Mouse (Mus musculus) kidney, adult 18-20 months (tissue): Measurements from ENCODE around the gene Tmem74b.
A peak's percentile ranks its signal among the peaks of the same experiment; 100 is the strongest.

Source experiments
- DNase-seq: peaks from one replicate; pipeline ENCODE4 v3.0.0; 2021

The Tmem74b gene

GRCm38 (mm10) chr2:151701231-151702145, at the start of gene Tmem74b:
Gene Tmem74b, plus strand, starts transcription at chr2:151702008.
- DNase-seq = peak; percentile 7

DNA sequence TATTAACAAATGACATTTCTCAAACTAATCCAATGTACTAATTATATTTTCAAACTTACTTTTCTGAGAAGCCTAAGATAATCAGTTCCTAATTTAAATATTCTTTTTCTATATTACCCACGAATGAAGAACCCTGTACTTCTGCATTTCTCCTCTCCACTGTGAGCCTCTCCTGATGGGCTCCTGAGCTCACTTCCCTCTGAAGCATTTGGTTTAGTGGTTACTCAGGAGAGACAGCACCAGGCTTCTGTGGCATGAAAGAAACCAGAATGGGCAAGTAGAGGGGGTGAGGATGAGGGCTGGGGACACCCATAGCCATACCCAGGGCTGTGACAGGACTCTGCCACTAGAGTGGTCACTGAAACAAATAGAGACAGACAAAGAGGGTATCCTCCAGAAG, 49.8 kb upstream of the Tmem74b start:
- DNase-seq = no peak

GRCm38 (mm10) chr2:151668433-151668832, 33.4 kb upstream of the Tmem74b start, which contains the start of gene Rad21l:
Gene Rad21l, minus strand, starts transcription at chr2:151668533.
- DNase-seq = no peak

DNA sequence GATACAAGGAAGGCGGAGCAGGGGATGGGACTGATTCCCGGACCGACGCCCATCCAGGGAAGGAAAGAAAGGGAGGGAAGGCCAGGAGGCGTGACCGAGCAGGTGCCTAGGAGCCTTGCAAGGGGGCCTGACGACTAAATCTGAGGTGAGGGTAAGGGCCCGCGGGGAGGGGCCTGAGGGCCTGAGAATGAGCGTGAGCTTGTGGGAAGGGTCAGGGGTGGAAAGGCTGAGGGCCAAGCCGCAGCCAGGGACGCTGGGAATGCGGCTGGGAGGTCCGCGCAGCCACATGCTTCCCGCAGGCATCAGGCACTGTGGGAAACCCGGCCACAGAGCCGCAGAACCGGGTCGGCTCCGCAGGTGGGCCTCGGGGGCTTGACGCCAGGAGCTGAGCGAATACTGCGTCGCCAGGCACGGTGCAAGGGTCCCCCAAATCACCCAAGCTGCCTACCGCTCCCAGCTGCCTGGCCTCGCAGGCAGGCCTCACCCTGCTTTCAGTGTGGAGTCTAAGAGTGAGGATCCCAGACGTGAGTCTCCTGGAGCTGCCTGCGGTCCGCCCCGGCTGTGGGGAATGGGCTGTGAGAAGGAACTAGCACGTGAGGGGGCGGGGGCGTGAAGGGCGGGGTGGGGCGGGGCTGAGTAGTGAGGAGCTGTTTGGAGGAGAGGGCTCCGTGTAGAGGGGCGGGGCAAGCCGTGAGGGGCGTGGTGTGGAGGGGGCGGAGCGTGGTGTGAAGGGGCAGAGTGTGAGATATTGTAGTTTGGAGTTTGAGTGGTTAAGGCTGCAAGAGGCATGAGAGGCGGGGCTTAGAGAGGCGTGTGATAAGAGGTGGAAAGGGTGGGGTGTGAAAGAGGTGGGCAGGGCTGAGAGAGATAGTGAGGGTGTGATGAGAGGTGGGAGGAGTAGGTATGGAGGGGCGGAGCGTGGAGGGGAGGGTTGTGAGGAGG, 31.5 kb upstream of the Tmem74b start:
- no peak for DNase-seq

GRCm38 (mm10) chr2:151670968-151671329, 30.9 kb upstream of the Tmem74b start:
- no peak for DNase-seq

DNA sequence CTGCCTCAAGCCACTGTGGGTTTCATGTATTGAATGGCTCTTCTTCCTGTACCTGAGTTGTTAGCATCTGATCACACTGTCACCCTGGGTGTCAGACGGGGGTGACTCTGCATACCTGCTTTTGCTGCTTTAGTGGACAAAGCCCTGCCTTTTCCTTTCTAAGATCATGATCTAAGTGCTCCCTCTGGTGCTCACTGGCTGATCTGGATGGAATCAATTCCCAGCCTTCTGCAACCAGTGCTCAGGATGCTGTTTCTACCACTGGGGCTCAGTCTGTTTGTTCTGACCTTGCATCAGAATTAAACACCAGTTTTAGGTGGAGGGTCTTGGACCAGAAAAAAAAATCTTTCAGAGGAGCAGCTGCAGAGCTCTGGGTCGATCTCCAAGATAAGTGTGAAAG, 25.6 kb upstream of the Tmem74b start:
- DNase-seq = no peak

- no peak for DNase-seq
Observed at GRCm38 (mm10) chr2:151682357-151682756, 19.5 kb upstream of the Tmem74b start.

DNA sequence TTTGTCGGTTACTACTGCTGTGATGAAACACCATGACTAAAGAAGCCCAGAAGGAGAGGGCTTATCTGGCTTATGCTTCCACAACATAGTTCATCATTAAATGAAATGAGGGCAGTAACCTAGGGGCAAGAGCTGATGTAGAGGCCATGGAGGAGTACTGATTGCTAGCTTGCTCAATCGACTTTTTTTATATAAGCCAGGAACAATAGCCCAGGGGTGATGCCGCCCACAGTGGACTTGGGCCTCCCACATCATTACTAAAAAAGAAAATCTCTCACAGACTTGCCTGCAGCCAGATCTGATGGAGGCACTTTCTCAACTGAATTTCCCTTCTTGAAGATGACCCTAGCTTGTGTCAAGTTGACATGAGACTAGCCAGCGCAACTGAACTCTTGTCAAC, 18.8 kb upstream of the Tmem74b start:
- DNase-seq = no peak

DNA sequence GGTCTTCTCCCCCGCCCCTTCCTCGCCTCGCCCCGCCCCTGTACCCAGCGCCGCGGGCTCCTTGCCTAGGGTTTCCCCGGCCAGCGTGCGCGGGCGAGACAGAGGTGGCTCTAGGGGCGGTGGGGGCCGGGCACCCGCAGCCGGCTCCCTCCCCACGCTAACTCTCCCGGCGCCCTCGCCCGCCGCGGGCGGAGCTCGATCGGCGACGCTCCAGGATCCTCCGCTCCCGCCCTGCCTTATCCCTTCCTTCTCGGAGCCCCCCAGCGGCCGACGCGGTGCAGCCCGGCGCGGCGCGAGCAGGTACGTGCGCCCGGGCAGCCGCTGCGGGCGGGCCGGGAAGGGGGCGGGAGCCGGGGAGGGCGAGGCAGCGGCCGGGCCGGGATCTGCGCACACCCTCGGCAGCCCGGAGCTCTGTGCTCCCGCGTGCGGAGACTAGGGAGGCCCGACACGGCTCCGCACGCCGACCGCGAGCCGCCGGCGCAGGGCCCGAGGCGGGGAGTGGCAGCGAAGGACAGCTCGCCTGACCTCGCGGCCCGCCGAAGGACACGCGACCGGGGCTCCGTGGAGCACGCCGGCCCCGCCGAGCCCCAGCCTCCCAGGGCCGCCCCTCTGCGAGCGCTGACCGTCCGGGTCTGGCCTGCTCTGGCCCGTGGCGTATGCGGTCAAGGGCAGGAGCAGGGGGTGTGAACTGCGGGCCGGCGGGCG, 490 bp downstream of the Tmem74b start:
- DNase-seq = peak; percentile 43

- DNase-seq = no peak
Observed at GRCm38 (mm10) chr2:151702851-151703190, 1.0 kb downstream of the Tmem74b start.

DNA sequence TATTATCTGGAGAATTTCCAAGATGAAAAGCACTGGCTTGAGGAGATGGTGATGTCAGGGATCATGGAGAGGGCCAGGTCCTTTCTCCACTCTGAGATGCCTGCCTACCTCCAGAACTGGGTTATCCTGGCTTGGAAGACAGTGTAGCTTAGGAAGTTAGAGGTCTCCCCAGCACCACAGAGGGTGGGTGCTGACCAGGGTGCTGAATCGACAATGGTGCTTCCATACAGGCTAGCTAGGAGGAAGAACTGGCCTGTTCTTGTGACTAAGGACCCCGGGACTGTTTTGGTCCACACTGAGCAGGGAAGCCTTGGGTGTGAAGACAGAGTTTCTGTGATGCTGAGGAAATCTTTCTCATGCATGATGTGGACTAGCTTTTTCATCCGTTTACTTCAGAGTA, 10.8 kb downstream of the Tmem74b start:
- DNase-seq = no peak

- no peak for DNase-seq
Observed at GRCm38 (mm10) chr2:151715526-151715925, 13.7 kb downstream of the Tmem74b start.

DNA sequence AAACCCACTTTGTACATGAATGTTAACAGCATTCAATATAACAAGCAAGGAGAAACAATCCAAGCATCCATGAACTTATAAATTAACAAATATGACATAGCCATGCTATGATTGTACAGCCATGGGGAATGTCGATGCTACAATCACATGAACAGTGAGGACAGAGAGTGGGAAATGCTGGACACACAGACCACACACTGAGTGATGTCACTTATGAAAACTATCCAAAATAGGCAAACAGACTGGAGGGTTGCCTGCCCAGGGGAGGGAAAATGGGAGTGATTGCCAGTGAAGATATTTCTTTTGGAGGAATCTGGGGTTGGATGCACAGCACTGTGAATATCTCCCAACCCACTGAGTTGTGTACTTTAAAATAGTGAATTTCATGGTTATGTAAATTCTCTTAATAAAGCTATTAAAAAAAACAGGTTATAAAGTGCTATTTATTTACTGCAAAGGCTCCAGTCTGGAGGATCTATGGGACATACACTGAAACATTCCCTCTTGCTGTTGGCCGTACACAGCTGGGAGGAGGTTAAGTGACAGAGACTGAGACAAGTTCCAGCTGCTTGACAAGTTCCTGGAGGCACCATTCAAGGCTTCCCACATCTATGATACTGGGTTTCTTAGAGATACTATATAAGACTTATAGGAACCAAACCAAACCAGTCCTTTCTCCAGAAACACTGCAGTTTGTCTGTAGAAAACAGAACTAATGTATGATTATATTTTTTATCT, 14.7 kb downstream of the Tmem74b start:
- no peak for DNase-seq

DNA sequence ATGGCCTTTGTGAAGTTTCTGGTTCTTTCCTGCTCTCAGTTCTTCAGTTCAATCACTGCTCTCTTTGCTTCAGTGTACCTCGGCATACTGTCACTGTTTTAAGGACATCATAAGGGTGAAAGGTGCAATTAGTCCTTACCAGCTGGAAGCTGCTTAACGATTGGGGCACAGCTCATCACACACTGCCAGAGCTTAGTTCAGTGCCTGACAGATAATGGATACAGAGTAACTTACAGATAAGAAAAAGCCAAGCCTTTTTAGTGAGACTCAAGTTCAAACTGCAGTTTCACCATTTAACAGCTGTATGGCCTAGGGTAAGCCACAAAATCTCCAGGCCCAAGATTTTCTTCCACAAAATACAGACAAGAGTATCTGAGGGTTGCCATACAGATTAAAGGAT, 22.3 kb downstream of the Tmem74b start:
- no peak for DNase-seq

DNA sequence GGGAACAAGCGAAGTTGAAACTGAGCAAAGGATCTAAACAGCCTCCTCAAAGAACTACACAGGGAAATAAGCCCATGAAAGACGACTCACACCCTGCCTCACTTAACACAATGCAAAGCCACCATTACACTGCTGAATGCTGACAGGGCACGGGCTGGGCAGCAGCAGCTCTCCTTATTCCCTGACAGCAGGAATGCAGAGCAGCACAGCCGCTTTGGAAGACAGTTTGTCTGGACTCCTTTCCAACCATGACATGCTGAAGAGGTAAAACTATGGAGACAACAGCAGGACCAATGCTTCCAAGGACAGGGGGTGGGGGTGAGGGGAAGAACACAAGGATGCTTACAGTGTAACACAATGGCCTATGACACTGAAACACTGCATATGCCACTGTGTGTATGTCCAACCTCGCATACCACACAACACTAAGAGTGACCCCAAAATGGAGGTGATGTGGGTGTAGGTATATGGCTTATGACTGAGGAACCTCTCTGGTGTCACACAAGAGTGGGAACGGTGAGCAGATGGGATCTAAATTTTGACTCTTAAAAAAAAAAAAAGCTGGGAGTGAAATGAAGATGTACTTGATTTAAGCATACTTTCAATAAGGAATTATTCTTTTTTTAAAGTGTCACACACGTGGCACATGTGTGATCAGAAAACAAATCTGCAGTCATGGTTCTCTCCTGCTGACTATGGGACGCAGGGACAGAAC, 31.5 kb downstream of the Tmem74b start:
- no peak for DNase-seq

GRCm38 (mm10) chr2:151735422-151735821, 33.6 kb downstream of the Tmem74b start:
- DNase-seq = no peak

DNA sequence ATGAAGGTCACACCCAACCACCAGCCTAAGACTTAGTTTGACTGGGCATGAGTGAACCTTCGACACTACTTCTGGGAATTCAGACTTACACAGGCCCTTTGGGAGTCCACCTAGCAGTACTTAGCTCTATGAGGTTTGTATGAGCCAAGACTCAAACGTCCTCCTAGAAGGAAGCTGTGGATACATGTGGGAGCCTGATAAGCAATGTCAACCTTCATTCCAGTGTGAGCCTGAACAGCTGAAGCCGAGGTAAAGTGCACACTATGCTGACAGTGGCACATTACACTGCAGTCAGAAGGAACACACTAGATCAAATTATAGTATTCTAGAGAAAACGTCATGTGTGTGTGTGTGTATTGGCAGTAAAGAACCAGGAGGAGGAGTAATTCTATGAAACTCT, 36.7 kb downstream of the Tmem74b start:
- DNase-seq = no peak

- DNase-seq = no peak
Observed at GRCm38 (mm10) chr2:151739081-151739480, 37.3 kb downstream of the Tmem74b start.

GRCm38 (mm10) chr2:151739505-151739904, 37.7 kb downstream of the Tmem74b start:
- no peak for DNase-seq

DNA sequence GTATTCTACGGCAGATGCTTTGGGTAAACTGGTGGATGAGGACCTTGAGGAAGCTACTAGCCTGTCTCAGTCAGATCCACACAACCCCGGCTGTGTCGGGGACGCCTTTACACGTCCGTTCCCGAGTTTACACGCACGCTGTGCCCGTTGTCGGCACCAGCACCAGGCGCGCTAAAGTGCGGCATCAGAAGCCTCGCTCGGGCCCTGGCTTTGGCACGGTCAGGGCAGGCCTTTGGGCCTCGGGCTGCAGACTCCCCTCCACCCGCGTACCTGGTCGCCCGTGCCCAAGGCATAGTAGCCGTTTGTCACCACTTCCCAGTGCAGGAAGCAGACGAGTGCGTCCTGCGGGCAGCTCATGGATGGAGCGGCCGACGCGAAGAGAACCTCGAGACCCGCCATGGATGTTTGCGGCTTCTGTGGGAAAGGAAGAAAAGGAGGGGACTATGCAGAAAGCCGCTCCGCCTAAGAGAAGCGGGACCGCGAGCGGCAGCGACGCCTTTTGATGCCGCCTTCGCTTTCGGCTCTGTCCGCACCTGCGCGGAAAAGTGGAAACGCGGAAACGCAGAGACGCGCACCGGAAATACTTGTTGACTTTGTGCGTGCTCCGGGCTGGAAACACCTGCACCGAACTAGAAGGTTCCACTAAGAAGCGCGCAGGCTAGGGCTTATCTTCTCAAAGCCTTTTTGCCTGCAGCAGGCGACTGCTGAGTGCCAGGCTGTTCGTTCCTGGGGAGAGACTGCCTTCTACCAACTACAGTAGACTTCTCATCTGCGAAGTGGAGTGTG, 39.1 kb downstream of the Tmem74b start:
- peak; percentile 91 for DNase-seq

GRCm38 (mm10) chr2:151742084-151742483, 40.3 kb downstream of the Tmem74b start:
- DNase-seq = no peak
